Mouse (Mus musculus): ENCODE results near the gene Map2k5.
A peak's percentile ranks its signal among the peaks of the same experiment; 100 is the strongest.

The Map2k5 gene

GRCm38 (mm10) chr9:63182306-63182960 is 195.3 kb downstream of the Map2k5 start:
- no peak for DNase-seq

- no peak for DNase-seq
Measured at GRCm38 (mm10) chr9:63181337-63182178, 196.1 kb downstream of the Map2k5 start.

- peak; percentile 40 to 75 for DNase-seq
Measured at GRCm38 (mm10) chr9:63178296-63178695, 199.4 kb downstream of the Map2k5 start.

GRCm38 (mm10) chr9:63174001-63174721 is 203.5 kb downstream of the Map2k5 start:
- peak; percentile 20 to 64 for DNase-seq

GRCm38 (mm10) chr9:63171951-63172350 is 205.8 kb downstream of the Map2k5 start:
- DNase-seq, result no peak

GRCm38 (mm10) chr9:63169127-63169526 is 208.6 kb downstream of the Map2k5 start:
- DNase-seq, result no peak

- no peak for DNase-seq
Measured at GRCm38 (mm10) chr9:63165070-63165469, 212.6 kb downstream of the Map2k5 start.

GRCm38 (mm10) chr9:63163756-63164155 is 213.9 kb downstream of the Map2k5 start:
- no peak for DNase-seq

- no peak for DNase-seq
Measured at GRCm38 (mm10) chr9:63151949-63152348, 225.8 kb downstream of the Map2k5 start.

- peak; percentile 78 to 82 for DNase-seq
Measured at GRCm38 (mm10) chr9:63151072-63151870, 226.4 kb downstream of the Map2k5 start.

GRCm38 (mm10) chr9:63150086-63150800 is 227.5 kb downstream of the Map2k5 start:
- DNase-seq, result no peak

GRCm38 (mm10) chr9:63149372-63149766 is 228.3 kb downstream of the Map2k5 start:
- DNase-seq, result no peak

GRCm38 (mm10) chr9:63148410-63149371 is 229.0 kb downstream of the Map2k5 start, which contains the start of gene Skor1:
Gene Skor1 (minus strand): TSS chr9:63148961.
- DNase-seq, result no peak

GRCm38 (mm10) chr9:63147786-63148409 is 229.8 kb downstream of the Map2k5 start:
- DNase-seq, result no peak

GRCm38 (mm10) chr9:63147296-63147695 is 230.4 kb downstream of the Map2k5 start:
- no peak for DNase-seq

GRCm38 (mm10) chr9:63146856-63147274 is 230.8 kb downstream of the Map2k5 start:
- no peak for DNase-seq

GRCm38 (mm10) chr9:63146126-63146855 is 231.4 kb downstream of the Map2k5 start:
- no peak for DNase-seq

- DNase-seq, result no peak
Measured at GRCm38 (mm10) chr9:63145249-63146125, 232.2 kb downstream of the Map2k5 start.

Measured in kidney, postnatal 25 days (tissue).